Mouse (Mus musculus): Measurements from ENCODE around the gene Fbxo5. TPM values are rescaled to one million over a fixed set of nuclear protein-coding genes. Genes with fewer than 3 reads are reported as not detected.

The Fbxo5 gene
- polyA plus RNA-seq, 1 experiment from 2014 or later, result 67.6 TPM

Other genes starting within 250 kb of the Fbxo5 start
- gene Myct1, start 211.8 kb downstream of the Fbxo5 start, polyA plus RNA-seq (2015; fragmentation: Nextera tagmentation; extraction: Ambion mirVana), result 4.4 and 4.7 TPM in 2 replicates
- gene Vip, start 166.4 kb downstream of the Fbxo5 start, polyA plus RNA-seq (2015; fragmentation: Nextera tagmentation; extraction: Ambion mirVana), result 19.2 and 23.4 TPM in 2 replicates
- gene Mtrf1l, start 18.3 kb upstream of the Fbxo5 start, polyA plus RNA-seq (2015; fragmentation: Nextera tagmentation; extraction: Ambion mirVana), result 16.3 and 17.8 TPM in 2 replicates
- gene Rgs17, start 116.8 kb upstream of the Fbxo5 start, polyA plus RNA-seq (2015; fragmentation: Nextera tagmentation; extraction: Ambion mirVana), result 4.4 and 5.4 TPM in 2 replicates